Mouse (Mus musculus): Measurements from ENCODE around the gene Strn. TPM values are rescaled to one million over a fixed set of nuclear protein-coding genes. Genes with fewer than 3 reads are reported as not detected.

Gene Strn
- total RNA-seq, 2 experiments from 2014 or later, result 61.8 to 79.9 TPM

Other genes with a start within 250 kb of the Strn start
- gene Vit, start 229.1 kb downstream of the Strn start, total RNA-seq (2021), result 1 to 10 TPM; 1.5 to 1.8 TPM
- 10 to 100 TPM; 55.4 to 60.1 TPM for gene Heatr5b, start 98.2 kb upstream of the Strn start, total RNA-seq (2021)
- gene Gpatch11, start 98.4 kb upstream of the Strn start, total RNA-seq (2021), result 10 to 100 TPM; 35.9 to 44.5 TPM
- 1 to 10 TPM; 3.6 to 4.6 TPM for gene Eif2ak2, start 145.4 kb upstream of the Strn start, total RNA-seq (2021)
- under 1 TPM in 1 of 2 experiments, not detected in 1; 0.44 TPM for gene Sult6b1, start 169.8 kb upstream of the Strn start, total RNA-seq (2021)
- gene Cebpzos, start 179.3 kb upstream of the Strn start, total RNA-seq (2021), result 10 to 100 TPM; 27.5 to 28.0 TPM
- 10 to 100 TPM; 27.1 to 31.5 TPM for gene Cebpz, start 199.9 kb upstream of the Strn start, total RNA-seq (2021)
- gene Ndufaf7, start 199.9 kb upstream of the Strn start, total RNA-seq (2021), result 10 to 100 TPM; 53.7 to 58.1 TPM